Mouse (Mus musculus) gastrocnemius, adult 8-10 months (tissue): ENCODE results near the gene Mcf2l. TPM values are rescaled to one million over a fixed set of nuclear protein-coding genes. Genes with fewer than 3 reads are reported as not detected.

Experiments
- DNase-seq, 2 experiments: peaks; one replicate each; pipeline ENCODE4 v3.0.0; 2022; ENCODE audit warnings: low spot score in 2 of 2
- total RNA-seq, 4 experiments: library from RNA; stranded (reverse); gene quantifications; 2 replicates each; pipeline ENCODE4 v1.2.4; 2022

Mcf2l gene
- total RNA-seq, 4 experiments from 2014 or later = 12.1 to 19.6 (median 16.5) TPM

- no peak for DNase-seq
Measured at GRCm38 (mm10) chr8:12987571-12987970, 114.0 kb downstream of the Mcf2l start.

- DNase-seq = peak in 1 of 2 experiments; percentile 16
Measured at GRCm38 (mm10) chr8:12988722-12989430, 115.3 kb downstream of the Mcf2l start.

GRCm38 (mm10) chr8:12991411-12991810, 117.8 kb downstream of the Mcf2l start:
- no peak for DNase-seq

- DNase-seq = no peak
Measured at GRCm38 (mm10) chr8:12994468-12994867, 120.9 kb downstream of the Mcf2l start.

GRCm38 (mm10) chr8:12995481-12995880, 121.9 kb downstream of the Mcf2l start:
- no peak for DNase-seq

- DNase-seq = peak; percentile 34 to 38
Measured at GRCm38 (mm10) chr8:12996831-12997275, 123.2 kb downstream of the Mcf2l start.

GRCm38 (mm10) chr8:12998331-12998730, 124.7 kb downstream of the Mcf2l start:
- DNase-seq = no peak

- DNase-seq = no peak
Measured at GRCm38 (mm10) chr8:12999793-13000192, 126.2 kb downstream of the Mcf2l start.

GRCm38 (mm10) chr8:13007458-13007857, 133.9 kb downstream of the Mcf2l start:
- no peak for DNase-seq

- DNase-seq = no peak
Measured at GRCm38 (mm10) chr8:13010313-13010712, 136.7 kb downstream of the Mcf2l start.

- no peak for DNase-seq
Measured at GRCm38 (mm10) chr8:13019560-13019959, 146.0 kb downstream of the Mcf2l start.

GRCm38 (mm10) chr8:13021830-13022229, 148.2 kb downstream of the Mcf2l start:
- DNase-seq = no peak

GRCm38 (mm10) chr8:13025487-13026224, 152.1 kb downstream of the Mcf2l start, which contains the start of gene F7:
Gene F7 (plus strand): TSS chr8:13026034.
- DNase-seq = no peak

- no peak for DNase-seq
Measured at GRCm38 (mm10) chr8:13027615-13028014, 154.0 kb downstream of the Mcf2l start.

GRCm38 (mm10) chr8:13028482-13028881, 154.9 kb downstream of the Mcf2l start:
- peak in 1 of 2 experiments; percentile 6 for DNase-seq

- DNase-seq = no peak
Measured at GRCm38 (mm10) chr8:13036346-13036812, 162.8 kb downstream of the Mcf2l start.

GRCm38 (mm10) chr8:13037015-13037414, 163.4 kb downstream of the Mcf2l start, which contains the start of gene F10:
Gene F10 (plus strand): TSS chr8:13037308.
- DNase-seq = no peak

GRCm38 (mm10) chr8:13037569-13037968, 164.0 kb downstream of the Mcf2l start:
- no peak for DNase-seq

GRCm38 (mm10) chr8:13039054-13039453, 165.4 kb downstream of the Mcf2l start:
- DNase-seq = no peak

GRCm38 (mm10) chr8:13041459-13041858, 167.9 kb downstream of the Mcf2l start:
- no peak for DNase-seq

GRCm38 (mm10) chr8:13047652-13048051, 174.0 kb downstream of the Mcf2l start:
- no peak for DNase-seq

- DNase-seq = no peak
Measured at GRCm38 (mm10) chr8:13050550-13050949, 176.9 kb downstream of the Mcf2l start.
